Mouse (Mus musculus) ES-E14 (cell line): Measurements from ENCODE around the gene Cpa5.

Source experiments
- CHD2 ChIP-seq: IDR thresholded peaks from 2 replicates; pipeline ENCODE4 v1.6.1; 2014; ENCODE audit warnings: mild to moderate bottlenecking, low read depth, low read length, inconsistent platforms
- HCFC1 ChIP-seq: IDR thresholded peaks from 2 replicates; pipeline ENCODE4 v1.6.1; 2012; ENCODE audit warnings: low read length, inconsistent platforms, borderline replicate concordance; ENCODE audit not compliant: insufficient read depth
- ZNF384 ChIP-seq: IDR thresholded peaks from 2 replicates; pipeline ENCODE4 v1.6.1; 2012; ENCODE audit warnings: low read depth, low read length, inconsistent platforms

DNA sequence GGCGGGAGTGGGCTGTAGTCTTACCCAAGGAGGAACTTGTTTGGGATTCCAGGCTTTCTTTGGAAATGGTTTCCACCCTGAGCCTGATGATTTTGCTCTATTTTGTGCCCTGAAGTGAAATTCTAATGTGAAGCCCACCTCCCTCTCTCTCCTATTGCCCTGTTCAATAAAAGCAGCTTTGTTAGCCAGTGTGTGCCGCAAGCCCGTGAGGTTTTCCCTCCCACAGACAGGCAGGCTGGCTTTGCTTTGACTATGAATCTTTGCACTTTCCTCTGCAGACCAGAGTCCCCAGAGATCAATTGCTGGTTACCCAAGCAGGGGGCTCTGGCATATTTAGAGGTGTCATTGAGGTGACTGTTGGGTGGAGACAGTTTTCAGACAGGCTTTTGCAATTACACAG is 33.7 kb downstream of the Cpa5 start:
- TF ChIP-seq CHD2 = no peak
- TF ChIP-seq HCFC1 = no peak
- no peak for TF ChIP-seq ZNF384
